Mouse (Mus musculus): ENCODE measurements around the gene Gucy2d.
A peak's percentile ranks its signal among the peaks of the same experiment; 100 is the strongest.

Gucy2d gene

DNA sequence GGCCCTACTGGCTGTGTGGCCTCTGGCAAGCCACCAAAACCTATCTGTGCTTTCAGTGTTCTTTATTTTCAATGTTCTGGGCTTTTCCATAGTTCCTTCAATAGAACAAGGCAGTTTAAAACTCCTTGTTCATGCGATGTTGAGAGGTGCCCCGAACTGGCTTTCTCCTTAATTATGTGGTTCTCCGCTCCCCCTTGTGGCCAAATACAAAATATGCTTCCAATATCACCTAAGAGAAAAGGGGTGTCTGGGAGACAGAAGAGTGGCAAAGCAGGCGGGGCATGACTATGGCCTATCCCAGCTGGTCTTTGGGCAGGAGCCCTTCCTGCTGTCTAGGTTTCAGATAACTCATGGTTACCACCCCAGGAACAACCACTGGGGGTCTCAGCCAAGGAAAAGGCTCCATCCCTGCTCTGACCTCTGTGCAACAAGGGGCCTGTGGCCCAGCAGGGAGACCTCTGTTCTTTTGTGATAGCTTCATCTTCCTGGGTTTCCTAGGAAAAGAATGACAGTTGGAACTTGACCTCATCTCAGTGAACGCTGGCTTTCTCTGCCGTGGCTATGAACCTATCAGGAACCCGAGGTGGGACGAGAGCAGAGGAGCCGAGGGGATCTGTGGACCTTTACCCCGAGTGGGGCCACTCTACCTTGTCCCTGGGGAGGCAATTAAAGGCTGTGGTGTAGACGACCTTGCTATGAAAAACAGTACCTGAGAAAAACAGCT, 7.5 kb downstream of the Gucy2d start:
- peak; percentile 60 for DNase-seq (ENCODE audit: low read depth, low spot score)

- DNase-seq (ENCODE audit: low read depth, low spot score): no peak
These were observed 8.1 kb downstream of the Gucy2d start for GRCm38 (mm10) chr7:98448309-98448630.

DNA sequence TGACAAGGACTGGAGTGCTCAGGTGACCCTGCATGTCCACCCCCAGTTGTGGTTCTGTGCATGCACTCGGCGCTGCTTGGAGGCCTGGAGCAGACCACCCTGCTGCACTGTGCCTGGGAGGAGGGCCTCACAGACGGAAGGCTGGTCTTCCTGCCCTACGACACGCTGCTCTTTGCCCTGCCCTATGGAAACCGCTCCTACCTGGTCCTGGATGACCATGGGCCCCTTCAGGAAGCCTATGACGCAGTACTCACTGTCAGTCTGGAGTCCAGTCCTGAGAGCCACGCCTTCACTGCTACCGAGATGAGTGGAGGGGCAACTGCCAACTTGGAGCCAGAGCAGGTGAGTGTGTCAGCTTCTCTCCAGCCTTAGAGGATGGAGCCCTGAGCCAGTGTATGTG, 9.5 kb downstream of the Gucy2d start:
- no peak for DNase-seq (ENCODE audit: low read depth, low spot score)

- no peak for DNase-seq (ENCODE audit: low read depth, low spot score)
These were observed 14.3 kb downstream of the Gucy2d start for GRCm38 (mm10) chr7:98454397-98455120.

DNA sequence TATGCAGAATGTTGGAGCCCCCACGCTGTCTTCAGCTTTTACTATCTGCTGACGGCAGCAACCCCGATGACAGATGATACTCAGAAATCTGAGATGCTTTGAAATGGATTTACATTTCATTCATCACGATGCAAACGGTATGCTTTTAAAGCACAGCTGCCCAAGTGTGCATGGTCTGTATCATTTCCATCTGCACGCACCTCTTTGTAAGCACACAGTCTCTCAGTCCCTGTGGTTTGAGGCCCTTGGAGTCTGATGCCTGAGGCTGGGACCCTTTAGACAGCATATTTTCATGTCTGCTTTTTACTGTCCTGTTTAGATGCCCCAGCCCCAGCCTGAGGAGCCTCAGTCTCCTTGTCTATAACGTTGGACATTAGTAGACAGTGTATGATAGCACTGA, 20.1 kb downstream of the Gucy2d start:
- DNase-seq (ENCODE audit: low read depth, low spot score): no peak

GRCm38 (mm10) chr7:98469089-98469488, 28.9 kb downstream of the Gucy2d start:
- no peak for DNase-seq (ENCODE audit: low read depth, low spot score)

GRCm38 (mm10) chr7:98472529-98472928, 32.3 kb downstream of the Gucy2d start:
- no peak for DNase-seq (ENCODE audit: low read depth, low spot score)

DNA sequence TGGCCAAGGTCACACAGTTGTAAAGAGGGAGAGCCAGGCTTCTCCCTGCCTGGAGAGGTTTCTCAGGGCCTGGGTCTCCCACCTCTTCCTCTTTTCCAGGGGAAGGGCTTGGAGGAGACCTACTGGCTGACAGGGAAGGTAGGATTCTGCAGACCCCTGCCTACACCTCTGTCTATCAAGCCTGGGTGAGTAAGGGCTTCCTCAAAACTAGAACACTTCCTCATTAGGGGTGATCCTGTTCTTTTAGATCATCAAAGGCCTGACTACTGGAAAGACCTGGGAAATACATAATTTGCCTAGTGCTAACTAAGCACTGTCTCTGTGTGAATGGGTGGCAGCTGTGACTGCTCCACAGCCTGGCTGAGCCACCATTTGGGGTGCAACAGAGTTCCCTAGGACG, 34.3 kb downstream of the Gucy2d start:
- no peak for DNase-seq (ENCODE audit: low read depth, low spot score)

DNA sequence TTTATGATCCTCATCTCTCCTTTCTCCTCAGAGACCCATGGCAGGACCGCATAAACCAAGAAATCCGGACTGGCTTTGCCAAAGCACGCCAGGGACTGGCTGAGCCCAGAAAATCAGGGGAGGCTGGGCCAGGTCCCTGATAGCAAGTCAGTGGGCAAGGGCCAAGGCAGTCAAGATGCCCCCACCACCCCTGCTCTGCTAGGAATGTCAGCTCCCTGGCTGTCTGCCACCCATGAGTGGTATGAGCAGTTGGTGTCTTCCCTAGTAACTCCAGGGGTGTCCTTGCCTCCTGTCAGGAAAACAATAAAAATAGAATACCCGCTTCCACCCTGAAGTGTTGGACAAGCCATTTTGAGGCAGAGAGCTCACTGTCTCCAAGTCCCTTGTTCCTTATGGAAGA, 36.9 kb downstream of the Gucy2d start:
- no peak for DNase-seq (ENCODE audit: low read depth, low spot score)

DNA sequence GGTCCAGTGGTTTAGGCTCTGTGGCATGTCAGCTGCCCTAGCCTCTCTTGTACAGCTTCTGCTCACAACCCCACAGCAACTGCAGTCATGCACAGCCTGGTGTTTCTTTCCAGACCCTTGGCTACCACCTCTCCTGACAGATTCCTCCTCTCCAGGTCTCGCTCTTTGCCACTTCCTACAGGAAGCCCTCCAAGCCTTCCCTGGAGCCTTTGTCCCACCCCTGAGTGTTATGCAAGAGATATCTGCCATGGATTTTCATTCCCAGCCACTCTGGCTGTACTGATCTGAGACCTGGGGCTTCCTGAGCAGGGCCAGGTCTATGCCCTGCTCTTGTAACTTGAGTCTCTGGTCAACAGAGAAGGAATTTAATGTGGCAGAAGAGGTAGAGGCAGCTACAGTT, 40.3 kb downstream of the Gucy2d start:
- DNase-seq (ENCODE audit: low read depth, low spot score): no peak

DNA sequence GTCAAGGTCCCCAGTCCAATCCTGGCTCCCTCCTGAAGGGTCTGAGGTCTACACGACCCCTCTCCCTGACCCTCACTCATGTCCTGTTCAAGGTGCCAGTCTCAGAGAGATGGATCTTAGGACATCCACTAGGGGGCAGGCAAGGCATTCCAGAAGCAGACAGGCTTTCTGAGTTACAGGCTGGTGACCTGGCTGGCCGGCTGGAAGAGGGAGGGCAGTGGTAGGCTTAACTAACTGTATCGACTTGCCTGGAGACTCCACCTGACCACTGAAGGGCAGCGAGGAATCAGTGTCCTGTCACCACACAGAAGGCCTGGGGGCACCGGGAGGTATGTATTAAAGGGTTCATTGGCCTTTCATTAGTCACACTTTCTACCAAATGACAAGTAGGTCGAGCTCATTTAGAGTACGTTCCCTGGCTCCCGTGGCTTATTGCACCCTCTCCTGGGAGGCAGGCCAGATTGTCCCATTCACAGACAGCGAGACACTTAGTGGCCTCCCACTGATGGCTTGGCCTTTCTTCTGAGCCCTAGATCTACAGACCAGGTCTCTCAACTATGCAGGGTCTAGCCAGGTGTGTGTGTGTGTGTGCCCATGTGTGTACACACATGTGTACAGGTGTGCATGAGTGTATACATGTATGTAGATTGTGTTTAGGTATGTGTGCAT, 41.0 kb downstream of the Gucy2d start:
- DNase-seq (ENCODE audit: low read depth, low spot score): peak; percentile 62

GRCm38 (mm10) chr7:98481861-98482260, 41.6 kb downstream of the Gucy2d start:
- DNase-seq (ENCODE audit: low read depth, low spot score): no peak

GRCm38 (mm10) chr7:98482551-98483267, 42.5 kb downstream of the Gucy2d start:
- DNase-seq (ENCODE audit: low read depth, low spot score): no peak

GRCm38 (mm10) chr7:98483268-98483607, 43.0 kb downstream of the Gucy2d start:
- no peak for DNase-seq (ENCODE audit: low read depth, low spot score)

DNA sequence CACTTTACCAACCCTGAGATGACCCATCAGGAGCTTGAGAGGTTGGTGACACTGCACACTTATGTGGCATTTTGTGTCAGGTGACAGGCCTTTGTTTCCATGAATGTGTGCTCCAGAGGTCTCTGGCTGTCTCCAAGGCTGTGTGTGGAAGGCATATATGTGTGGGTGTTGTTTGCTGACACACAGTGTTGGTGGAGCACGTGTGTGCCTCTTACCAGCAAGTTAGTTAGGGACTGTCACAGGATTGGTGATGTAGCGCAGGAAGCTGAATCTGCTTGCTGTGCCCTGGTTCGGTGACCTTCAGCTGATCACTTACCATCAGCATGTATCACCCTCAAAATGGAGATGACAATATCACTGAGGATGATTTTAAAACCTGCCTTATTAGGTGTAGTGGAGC, 44.7 kb downstream of the Gucy2d start:
- DNase-seq (ENCODE audit: low read depth, low spot score): no peak

GRCm38 (mm10) chr7:98485508-98485907, 45.3 kb downstream of the Gucy2d start:
- no peak for DNase-seq (ENCODE audit: low read depth, low spot score)

DNA sequence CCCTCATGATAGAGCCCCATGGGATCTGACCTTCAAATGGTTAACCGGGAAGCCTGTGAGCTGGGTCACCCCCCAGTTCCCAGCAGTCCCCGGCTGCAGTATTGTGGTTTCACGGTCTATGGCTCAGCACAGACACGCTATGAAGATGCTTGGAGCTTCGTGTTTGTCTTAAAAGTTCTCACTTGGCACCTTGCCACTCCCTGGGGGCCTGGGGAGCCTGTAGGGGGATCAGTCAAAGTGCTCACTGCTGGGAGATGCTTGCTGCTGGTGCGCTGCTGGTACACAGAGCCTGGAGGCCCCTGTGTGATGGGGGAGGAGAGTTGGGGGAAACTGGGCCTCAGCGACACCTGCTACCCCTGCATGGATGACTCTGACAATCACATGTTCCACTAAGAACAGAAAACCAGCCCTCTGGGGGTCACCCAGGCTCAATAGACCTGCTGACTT, 46.3 kb downstream of the Gucy2d start:
- DNase-seq (ENCODE audit: low read depth, low spot score): no peak

DNA sequence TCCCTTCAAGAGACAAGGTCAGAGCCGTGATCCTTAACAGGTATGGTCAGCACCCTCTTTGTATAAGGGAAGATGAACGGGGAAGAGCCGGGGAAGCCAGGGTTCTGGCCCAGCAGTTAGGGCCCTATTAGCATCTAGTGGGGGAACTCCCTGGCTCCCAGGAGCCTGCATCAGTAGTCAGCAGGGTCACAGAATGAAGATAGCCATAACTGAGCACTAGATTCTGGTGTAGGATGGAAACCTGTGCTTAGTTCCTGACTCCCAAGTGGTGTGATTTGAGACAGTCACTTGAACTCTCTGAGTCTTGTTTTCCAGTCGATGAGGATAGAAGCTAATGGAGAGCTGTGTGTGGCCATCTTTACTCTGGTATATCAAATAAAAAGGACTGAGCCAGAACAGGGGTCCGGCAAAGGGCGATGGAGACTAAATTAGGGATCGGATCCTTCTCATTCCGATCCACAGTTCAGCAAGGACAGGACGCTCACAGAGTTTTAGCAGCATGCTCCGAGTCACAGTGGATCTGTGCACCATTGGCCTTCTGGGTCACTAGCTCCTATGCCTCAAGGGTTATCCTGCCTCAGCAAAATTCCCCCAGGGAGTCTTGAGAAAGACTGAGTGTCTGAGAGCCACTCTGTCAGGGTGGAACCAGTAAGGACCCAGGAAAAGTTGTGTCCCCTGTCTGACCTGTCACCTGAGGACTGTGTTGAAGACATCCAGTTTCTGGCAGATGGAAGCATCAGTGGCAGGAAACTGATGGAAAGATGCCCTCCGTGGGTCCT, 47.2 kb downstream of the Gucy2d start:
- DNase-seq (ENCODE audit: low read depth, low spot score): no peak

DNA sequence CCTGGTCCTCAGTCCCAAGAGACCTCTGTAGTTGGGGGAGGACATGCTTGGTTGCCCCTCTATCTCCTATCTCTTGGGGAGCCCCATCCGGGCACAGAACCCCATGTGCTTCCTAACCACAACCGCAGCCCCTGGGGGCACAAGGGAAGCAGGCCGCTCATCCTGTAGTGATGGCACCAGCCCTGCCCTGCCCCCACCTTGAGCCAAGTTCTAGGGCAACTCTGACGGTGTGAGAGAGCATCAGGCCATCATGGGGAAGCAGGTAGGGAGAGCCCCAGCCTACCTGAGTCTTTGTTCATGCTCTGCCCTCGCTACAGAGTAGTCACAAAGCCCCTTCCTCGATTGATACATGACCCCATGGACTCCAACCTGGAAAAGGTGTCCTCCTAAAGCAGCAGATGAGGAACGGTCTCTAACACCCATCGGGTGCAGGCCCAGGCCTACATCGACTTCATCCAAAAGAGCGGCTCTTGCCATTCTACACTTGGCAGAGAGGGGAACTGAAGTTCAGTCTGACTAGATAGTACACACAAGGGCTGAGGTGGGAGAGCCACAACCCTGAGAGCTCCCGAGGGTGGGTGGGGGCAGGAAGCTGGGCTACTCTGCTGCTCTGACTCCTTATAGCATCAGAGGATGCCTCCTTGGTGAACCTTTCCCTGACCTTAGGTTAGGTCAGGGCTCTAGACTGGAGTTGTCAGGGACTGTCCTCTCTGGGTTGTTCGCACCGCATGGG, 48.3 kb downstream of the Gucy2d start:
- no peak for DNase-seq (ENCODE audit: low read depth, low spot score)

GRCm38 (mm10) chr7:98489131-98489530, 48.9 kb downstream of the Gucy2d start, which contains the start of gene Lrrc32:
Lrrc32 (plus strand) TSS chr7:98489283.
- DNase-seq (ENCODE audit: low read depth, low spot score): no peak

DNA sequence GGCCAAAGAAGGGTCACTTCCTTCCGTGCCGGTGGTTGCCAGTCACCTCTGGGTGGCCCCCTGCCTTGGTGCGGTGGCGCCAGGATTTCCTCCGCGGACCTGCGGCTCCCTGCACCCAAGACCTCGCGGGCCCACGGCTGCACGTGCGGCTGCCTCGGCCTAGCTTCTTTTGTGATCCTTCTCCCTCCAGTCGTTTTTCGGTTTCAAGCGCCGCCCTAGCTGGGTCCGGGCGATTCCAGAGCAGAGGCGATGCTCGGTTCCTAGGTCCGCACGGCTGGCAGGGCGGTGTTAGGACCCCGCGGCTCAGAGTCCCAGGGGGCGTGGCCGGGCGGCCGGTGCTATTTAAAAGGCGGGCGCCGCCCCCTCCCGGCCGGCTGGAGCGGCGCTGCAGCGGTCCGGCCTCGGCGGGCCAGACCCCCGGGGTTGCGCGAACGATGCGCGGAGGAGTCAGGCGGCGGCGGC, 49.4 kb downstream of the Gucy2d start:
- DNase-seq (ENCODE audit: low read depth, low spot score): peak; percentile 55

Data from ES-CJ7 (cell line).